Mouse (Mus musculus): ENCODE data around the gene Syt7.

Syt7 gene

DNA sequence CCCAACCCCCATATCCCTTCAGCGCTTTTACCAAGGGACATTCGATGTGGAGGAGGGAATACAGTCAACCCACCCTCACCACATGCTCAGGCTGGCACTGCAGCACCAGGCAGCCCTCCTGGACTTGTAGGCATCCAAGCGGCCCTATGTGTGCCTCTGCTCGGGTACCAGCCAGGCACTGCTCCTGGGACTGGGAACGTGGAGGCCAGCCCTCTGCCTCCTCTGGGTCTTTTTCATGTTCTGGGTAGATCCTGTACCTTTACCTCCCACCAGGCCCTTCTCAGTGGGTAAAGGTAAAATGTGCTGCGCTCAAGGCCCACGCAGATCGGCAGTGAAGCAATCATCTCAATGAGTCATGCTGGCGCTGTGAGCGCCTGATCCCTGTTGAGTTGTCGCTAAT is 71.0 kb downstream of the Syt7 start:
- DNase-seq (ENCODE audit: low spot score), result no peak

DNA sequence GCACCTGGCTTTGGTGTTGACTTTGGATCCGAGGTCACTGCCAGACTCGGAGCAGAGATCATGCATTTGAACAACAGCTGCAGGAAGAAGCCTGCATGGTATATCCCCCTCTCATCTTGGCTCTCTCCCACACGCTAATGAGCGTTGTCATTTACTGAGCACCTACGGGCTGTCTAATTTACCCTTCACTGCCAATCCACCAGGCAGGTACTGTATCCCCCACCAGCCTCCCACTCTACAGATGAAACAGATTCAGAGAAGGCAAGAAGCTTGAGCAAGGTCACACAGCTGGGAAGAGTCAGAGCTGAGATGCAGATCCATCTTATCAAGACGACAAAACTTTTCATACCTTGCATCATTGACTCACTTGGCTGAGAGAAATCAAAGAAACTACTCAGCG is 72.7 kb downstream of the Syt7 start:
- no peak for DNase-seq (ENCODE audit: low spot score)

DNA sequence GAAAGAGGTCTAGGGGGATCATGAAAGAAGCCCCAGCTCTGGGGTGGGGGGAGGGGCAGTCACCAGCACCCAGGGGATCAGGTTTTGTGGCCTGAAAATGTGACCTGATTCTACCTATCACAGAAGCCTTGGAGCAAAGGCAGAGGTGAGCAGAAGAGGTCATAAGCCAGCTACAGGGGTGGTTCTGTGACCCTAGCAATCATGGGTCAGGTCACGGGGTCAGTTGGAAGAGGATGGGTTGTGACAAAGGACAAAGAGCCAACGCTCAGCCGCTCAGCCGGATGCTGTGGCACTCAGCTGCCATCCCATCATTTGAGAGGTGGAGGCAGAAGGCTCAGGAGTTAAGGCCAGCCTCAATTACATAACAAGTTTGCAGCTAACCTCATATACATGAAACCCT is 75.5 kb downstream of the Syt7 start:
- no peak for DNase-seq (ENCODE audit: low spot score)

DNA sequence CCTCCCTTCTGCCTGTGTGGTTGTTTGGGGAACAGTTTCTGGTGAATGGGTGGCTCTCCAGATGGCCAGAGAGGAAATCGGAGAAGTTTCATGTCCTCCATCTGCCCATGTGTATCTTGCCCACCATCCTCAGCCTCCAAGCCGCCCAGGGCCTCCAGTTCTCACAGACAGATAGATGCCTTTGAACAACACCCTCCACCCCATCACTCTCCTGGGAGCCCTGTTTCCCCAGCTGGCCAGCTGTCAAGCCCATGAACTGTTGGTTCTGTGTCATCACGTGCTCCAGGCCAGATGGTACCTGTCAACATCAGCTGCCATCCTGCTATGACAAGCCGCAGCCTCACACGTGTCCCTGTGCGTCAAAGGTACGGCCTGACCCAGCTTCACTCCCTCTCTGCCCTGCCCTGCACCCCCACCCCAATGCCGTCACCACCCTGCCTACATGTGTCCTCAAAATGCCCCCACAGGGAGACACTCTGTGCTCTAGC is 80.3 kb downstream of the Syt7 start:
- DNase-seq (ENCODE audit: low spot score), result no peak

DNA sequence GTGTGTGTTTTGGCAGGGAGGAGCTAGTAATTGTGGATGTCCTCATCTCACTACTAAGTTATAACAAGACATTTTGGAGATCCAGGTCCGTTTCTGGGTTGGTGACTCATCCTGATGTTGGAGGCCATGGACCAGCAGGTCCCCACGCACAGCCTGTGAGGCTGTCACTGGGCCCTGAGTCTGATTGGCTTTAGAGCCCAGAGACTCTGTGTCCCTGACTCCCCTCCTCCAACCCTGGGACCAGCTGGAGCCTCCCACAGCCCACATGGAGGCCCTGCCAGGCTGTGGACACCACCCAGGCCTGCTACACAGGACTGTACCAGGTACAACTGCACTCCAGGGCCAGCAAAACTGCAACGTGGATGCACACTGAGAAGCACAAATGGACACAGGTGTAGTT is 84.1 kb downstream of the Syt7 start:
- DNase-seq (ENCODE audit: low spot score), result no peak

DNA sequence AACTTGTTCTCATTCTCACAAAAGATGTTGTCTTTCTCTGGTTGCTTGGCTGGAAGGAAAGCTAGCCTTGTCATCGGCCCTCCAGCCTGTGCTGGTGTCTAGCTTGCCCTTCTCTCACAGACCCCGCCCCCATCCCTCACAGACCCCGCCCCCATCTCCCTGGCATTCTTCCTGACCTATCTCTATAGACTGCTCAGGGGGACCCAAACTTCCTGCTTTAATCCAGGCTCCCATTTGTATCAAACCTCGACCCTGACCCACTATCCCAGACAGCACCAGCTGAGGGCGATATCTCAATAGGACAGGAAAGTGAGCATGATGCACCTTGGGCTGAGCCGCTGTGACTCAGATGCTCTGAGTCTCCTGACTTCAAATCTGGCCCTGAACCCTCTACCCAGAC is 84.9 kb downstream of the Syt7 start:
- no peak for DNase-seq (ENCODE audit: low spot score)

DNA sequence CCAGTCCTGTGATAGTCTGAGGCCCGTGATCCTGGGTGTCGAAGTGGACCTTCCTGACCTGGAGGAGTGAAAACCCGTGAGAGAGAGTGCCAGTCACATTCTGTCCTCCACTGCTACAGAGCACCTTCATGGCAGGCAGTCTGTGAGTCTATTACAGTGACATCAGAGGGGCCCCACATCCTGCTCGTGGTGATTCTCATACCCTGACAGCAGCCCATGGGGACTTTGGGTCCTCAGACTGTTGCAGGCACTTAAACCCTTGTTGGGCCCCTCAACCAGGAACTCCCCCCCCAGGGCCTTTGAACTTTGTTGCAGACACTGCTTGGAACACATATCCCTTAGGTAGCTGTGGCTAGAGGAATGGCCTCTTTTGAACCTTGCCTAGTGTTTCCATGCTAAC is 90.7 kb downstream of the Syt7 start:
- DNase-seq (ENCODE audit: low spot score), result no peak

DNA sequence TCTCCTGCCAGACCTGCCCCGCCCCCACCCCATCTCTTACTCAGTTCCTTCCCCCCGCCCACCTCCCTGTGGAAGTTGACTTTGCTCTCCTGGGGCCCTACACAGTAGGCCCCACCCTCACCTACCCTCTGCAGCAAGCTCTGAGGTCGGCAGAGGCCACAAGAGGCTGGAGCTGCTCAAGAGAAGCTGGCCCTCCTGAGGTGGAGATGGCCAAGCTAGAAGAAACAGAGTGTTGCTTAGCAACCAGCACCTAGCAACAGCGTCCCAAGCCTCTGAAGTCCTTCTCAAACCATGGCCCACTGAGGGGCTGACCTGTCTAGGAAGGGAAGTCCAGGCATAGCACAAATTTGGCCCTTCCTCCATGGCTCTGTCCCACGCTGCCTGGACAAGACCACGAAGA is 93.8 kb downstream of the Syt7 start, which contains the start of gene Ppp1r32:
Gene Ppp1r32 (minus strand): TSS at position 226 of the 400 bp plus-strand sequence.
- no peak for DNase-seq (ENCODE audit: low spot score)

DNA sequence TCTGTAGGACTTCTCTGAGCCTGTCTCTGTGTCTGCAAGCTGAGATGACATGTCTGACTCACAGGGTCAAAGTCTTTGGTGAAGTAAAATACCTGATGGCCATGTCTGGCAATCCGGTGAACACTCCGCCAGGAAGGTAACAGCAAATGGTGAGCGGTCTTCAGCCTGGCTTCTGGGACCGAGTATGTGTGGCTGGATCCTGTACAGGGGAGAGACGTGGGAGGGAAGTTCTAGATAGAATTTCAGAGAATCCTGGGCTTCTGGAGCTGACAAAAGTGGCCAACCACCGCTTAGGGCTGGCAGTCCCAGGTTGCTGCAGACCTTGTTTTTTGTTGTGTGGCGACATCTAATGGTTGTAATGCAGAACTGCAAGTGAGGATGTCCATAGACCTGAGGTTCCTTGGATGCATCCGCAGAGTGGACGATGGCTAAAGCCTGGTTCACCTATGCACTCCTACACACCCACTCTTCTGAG is 97.4 kb downstream of the Syt7 start:
- peak; percentile 52 for DNase-seq (ENCODE audit: low spot score)

DNA sequence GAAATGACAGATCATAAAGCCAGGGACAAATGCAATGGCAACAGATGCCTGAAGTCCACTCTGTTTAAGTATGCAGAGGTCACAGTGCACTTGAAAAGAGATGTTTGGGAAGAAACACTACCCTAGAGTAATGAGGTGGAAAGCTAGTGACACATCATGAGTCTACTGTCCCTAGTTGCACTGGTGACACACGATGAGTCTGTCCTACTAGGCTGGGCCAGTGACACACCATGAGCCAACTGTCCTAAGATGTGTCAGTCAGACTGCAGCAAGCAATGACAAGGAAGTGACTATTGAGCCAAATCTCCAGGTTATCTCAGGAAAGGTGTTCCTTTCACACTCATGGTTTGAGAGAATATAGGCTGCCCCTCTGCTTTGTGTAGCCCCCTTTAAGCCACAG is 106.8 kb downstream of the Syt7 start:
- no peak for DNase-seq (ENCODE audit: low spot score)

DNA sequence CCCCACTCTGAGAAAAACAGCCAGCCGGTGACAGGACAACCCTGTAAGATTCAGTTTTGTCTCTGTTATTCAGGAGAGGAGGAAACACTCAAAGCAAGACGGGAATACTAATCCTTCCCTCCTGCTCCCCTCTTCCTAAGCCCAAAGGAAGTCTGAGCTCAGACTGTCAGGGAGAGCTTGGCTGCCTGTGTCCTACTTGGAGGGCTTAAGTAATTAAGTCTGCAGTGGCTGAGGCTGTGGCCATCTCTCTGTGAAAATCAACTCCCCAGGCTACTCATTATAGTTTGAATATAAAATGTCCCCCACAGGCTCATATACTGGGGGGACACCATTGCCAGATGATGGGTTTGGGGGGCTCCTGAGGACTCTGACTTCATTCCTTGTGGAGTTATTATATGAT is 108.1 kb downstream of the Syt7 start:
- no peak for DNase-seq (ENCODE audit: low spot score)

DNA sequence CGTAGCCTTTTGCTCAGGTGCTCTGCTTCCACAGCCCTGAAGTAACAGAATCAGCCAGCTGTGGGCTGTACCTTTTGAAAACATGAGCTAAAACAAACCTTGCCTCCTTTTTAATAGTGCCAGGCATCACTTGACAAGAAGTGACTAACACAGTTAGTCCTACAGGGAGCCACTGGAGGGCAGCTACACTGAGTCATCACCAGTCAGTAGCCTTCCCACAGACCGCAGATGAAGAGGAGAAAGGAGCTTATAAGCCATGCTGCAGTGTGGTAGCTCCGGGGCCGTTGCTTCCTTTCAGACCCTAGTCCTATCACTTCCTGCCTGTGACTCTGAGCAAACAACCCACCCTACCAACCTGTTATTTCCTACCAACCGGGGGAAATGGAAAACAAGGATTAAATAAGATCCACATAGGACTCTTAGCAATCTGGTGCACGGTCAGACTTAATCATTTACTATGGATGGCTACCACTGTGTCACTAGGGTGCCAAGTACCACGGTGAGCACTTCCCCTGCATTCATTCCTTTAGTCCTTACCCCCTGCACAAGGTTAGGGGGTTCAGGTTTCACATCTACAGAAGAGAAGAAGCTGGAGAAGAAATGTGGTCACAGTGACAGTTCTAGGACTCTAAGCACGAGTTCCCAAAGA is 108.7 kb downstream of the Syt7 start:
- no peak for DNase-seq (ENCODE audit: low spot score)

DNA sequence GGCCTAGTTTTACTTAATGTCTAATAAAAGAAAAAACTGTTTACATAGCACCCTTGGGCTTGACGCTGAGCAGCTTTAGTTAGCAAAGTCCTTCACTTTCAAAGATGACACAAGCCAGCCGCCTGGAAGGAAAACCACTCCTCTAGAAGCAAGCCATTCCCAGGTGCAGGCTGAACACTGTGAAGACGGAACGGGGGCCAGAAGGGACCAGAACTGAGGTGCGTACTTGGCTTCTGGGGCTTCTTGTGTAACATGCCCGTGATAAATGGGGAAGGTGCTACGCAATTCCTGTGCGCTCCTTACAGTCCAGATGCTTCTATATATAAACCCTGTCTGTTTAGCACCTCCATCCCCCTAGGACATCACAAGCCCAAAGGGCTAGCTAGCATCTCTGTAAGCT is 111.7 kb downstream of the Syt7 start:
- DNase-seq (ENCODE audit: low spot score), result no peak

DNA sequence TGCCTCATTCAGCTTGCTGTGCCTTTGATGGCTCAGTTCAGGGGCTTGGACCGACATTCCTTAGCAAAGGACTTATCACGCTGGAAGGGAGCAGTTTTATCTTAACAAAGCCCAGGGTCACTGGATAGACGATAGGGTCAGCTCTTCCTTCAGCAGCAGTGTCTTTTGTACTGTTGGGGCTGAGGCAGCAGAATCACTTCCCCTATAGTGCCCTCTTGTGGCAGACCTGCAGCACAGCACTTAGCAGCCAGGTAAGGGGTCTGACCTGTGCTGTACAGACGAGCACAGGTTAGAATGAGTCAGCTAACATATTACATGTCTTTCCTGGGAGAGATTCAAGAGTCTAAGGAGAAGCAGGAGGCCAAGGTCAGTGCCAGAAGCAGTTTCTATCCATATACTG is 113.7 kb downstream of the Syt7 start:
- DNase-seq (ENCODE audit: low spot score), result peak; percentile 46
